Mouse (Mus musculus) liver, adult 2 months (tissue): ENCODE results near the gene Enc1. TPM values are rescaled to one million over a fixed set of nuclear protein-coding genes. Genes with fewer than 3 reads are reported as not detected.

Source experiments
- DNase-seq: peaks from one replicate; pipeline ENCODE4 v3.0.0-alpha.2; 2011; ENCODE audit warnings: low read depth, low spot score; ENCODE audit errors: extremely low read depth
- H3K27ac ChIP-seq: fragments of 200-500 bp; replicated peaks from 2 replicates; pipeline ENCODE4 v1.5.1; 2012; ENCODE audit warnings: low read depth, mild to moderate bottlenecking, control low read depth, inconsistent platforms, low read length; ENCODE audit not compliant: insufficient read depth
- H3K27me3 ChIP-seq: fragments of 200-500 bp; 2 replicates; pipeline ENCODE4 v1.6.1; 2012; ENCODE audit warnings: mild to moderate bottlenecking, moderate library complexity, low read length, inconsistent platforms; ENCODE audit not compliant: control insufficient read depth, insufficient read depth
- H3K36me3 ChIP-seq: fragments of 200-500 bp; 2 replicates; pipeline ENCODE4 v1.6.1; 2012; ENCODE audit warnings: low read length, inconsistent platforms; ENCODE audit not compliant: control insufficient read depth, insufficient read depth
- H3K4me1 ChIP-seq: fragments of 200-500 bp; 2 replicates; pipeline ENCODE4 v1.6.1; 2011; ENCODE audit warnings: low read length; ENCODE audit not compliant: control insufficient read depth, insufficient read depth
- H3K4me3 ChIP-seq: fragments of 200-500 bp; 2 replicates; pipeline ENCODE4 v1.5.1; 2011; ENCODE audit warnings: low read depth, mild to moderate bottlenecking, control low read depth, low read length, moderate library complexity; ENCODE audit not compliant: insufficient read depth
- H3K79me2 ChIP-seq: fragments of 200-500 bp; 2 replicates; pipeline ENCODE4 v1.6.1; 2012; ENCODE audit warnings: inconsistent platforms, mild to moderate bottlenecking, low read length, moderate library complexity; ENCODE audit not compliant: control insufficient read depth, insufficient read depth
- H3K9ac ChIP-seq: fragments of 200-500 bp; 2 replicates; pipeline ENCODE4 v1.6.1; 2012; ENCODE audit warnings: low read depth, mild to moderate bottlenecking, control low read depth, inconsistent platforms, low read length
- CTCF ChIP-seq: fragments of 200-500 bp; IDR thresholded peaks from 2 replicates; pipeline ENCODE4 v1.5.1; 2011; ENCODE audit warnings: low read depth, low read length, control low read depth
- POLR2A ChIP-seq: fragments of 200-500 bp; IDR thresholded peaks from 2 replicates; pipeline ENCODE4 v1.6.1; 2011; ENCODE audit warnings: low read length, control low read depth; ENCODE audit not compliant: insufficient read depth; ENCODE audit errors: extremely low read depth
- WGBS: fragments of 180-500 bp; shearing (Covaris S2); methylation state at CpG from one replicate; pipeline ENCODE4 v1.1.7; 2018; 5-methylcytosine and 5-hydroxymethylcytosine counted together
- polyA plus RNA-seq: library from polyadenylated mRNA; depleted of rRNA; stranded (reverse); fragments of >200 nt; gene quantifications from 2 replicates; pipeline ENCODE4 v1.2.3, GENCODE M21; 2012
- total RNA-seq: library from RNA; depleted of rRNA; stranded (reverse); fragments of >200 nt; gene quantifications from 2 replicates; pipeline ENCODE4 v1.2.3, GENCODE M21; 2014

Enc1 gene
- total and polyA plus RNA-seq, 2 experiments, result 1.3 to 2.6 TPM

DNA sequence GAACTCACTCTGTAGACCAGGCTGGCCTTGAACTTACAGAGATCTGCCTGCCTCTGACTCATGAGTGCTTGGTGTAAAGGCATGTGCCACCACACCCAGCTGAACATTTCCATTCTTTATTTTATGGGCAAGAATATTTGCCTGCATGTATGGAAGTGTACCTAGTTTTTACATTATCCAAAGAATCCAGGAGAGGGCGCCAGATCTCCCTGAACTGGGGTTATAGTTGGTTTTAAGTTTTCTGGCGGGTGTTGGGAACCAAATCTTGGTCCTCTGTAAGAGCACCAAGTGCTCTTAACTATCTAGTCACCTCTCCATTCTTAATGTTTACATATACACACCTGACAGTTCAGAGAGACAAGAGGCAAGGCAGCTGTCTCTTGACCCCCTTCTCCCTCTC is 7.8 kb upstream of the Enc1 start:
- H3K4me3 ChIP-seq, result no peak overlapping the region
- 85% methylated on average over 2 of the region's 2 CpGs for WGBS
- peaks cover 2% of the 10 kb centered on the region; the same call in 1 of the 2 replicates for H3K4me1 ChIP-seq

DNA sequence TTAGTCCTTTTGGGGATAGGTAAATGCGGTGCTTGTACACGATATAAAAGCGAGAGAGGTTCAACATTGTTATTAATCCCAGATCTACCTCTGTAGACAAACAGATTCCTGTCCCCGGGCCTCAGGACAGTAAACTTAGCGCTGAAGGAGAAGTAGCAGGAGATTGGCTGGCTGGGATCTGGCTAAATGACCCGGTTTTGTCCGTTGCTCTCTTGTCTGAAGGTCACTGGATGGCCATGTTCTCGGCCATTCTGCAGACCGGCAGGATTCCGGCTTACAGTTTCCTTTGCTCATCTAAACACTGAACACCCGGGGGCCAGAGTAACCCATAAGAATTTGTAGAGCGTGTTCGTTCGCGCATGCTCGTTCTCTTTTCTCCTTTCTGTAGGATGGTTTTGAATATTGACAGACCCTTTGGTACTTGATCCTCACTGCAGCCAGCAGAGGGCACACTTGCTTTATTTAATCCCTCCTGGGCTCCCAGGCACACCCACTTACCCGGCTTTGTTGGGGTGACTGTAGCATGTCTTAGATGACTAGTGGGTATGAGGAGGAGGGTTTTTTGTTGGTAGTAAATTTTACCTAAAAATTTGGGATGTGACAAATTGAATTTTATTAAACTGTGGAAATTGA is 6.0 kb upstream of the Enc1 start:
- WGBS, result 13% methylated on average over 17 of the region's 17 CpGs
- no peak overlapping the region for H3K9ac ChIP-seq
- TF ChIP-seq CTCF (peak; percentile 63), POLR2A (no peak)

More for the DNA sequence above, 7.8 kb upstream of the Enc1 start:
- TF ChIP-seq POLR2A (no peak), CTCF (no peak)
- no peak overlapping the region for H3K27ac ChIP-seq
- no peak for DNase-seq
- H3K79me2 ChIP-seq, result no peaks in the 10 kb centered on the region
- H3K27me3 ChIP-seq, result no peaks in the 10 kb centered on the region
- H3K9ac ChIP-seq, result no peak overlapping the region
- H3K36me3 ChIP-seq, result no peaks in the 10 kb centered on the region

DNA sequence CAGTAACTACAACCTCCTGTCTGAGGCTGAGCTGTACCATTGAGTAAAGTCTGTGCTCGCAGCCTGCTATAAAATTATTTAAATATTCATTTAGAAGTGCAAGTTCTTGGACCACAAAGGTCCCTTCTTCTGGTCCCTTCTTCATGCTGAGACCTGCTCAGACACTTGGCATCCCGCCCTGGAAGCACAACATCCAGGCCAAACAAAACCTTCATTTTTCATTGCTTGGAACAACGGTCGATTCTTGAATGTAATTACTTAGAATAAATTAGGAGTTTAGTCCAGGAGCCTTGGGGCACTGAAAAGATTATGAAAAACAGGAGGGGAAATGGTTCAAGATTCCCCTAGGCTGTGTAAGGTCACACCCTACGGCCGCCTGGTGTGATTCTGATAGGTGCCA is 5.0 kb upstream of the Enc1 start:
- TF ChIP-seq CTCF (no peak), POLR2A (no peak)
- 88% methylated on average over 6 of the region's 6 CpGs for WGBS
- no peak overlapping the region for H3K27ac ChIP-seq

More for the DNA sequence above, 6.0 kb upstream of the Enc1 start:
- Histone ChIP-seq H3K4me1 (peaks cover under 1% of the 10 kb centered on the region; the same call in 1 of the 2 replicates), H3K27me3 (no peaks in the 10 kb centered on the region), H3K27ac (no peak overlapping the region), H3K4me3 (no peak overlapping the region), H3K36me3 (no peaks in the 10 kb centered on the region), H3K79me2 (no peaks in the 10 kb centered on the region)
- DNase-seq, result peak; percentile 69

DNA sequence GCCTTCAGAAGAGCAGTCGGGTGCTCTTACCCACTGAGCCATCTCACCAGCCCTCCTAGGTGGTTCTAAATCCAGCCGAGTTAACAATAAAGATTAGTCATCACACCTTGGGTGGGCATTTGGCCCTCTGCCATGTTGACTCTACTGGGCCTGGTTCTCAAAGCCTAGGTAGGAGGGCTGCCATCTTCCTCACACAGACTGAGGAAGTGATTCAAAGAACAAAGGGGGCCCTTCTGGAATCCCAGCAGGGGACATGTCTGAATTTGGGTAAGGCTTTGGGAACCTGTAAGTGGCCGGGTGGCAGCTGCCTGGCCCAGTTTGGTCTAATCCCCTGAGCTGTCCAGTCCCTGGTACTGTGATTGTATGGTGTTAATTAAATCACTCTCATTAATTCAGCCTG is 3.2 kb upstream of the Enc1 start:
- no peak overlapping the region for H3K4me3 ChIP-seq
- H3K27me3 ChIP-seq, result no peaks in the 10 kb centered on the region
- H3K9ac ChIP-seq, result no peak overlapping the region
- H3K36me3 ChIP-seq, result no peaks in the 10 kb centered on the region
- no peak overlapping the region for H3K27ac ChIP-seq
- no peak for TF ChIP-seq CTCF
- TF ChIP-seq POLR2A, result no peak
- H3K79me2 ChIP-seq, result no peaks in the 10 kb centered on the region
- peaks cover 4% of the 10 kb centered on the region; the same call in 1 of the 2 replicates for H3K4me1 ChIP-seq
- 92% methylated on average over 3 of the region's 3 CpGs for WGBS
- DNase-seq, result no peak

More for the DNA sequence above, 5.0 kb upstream of the Enc1 start:
- no peak overlapping the region for H3K9ac ChIP-seq
- no peaks in the 10 kb centered on the region for H3K79me2 ChIP-seq
- H3K4me1 ChIP-seq, result no peaks in the 10 kb centered on the region
- no peaks in the 10 kb centered on the region for H3K27me3 ChIP-seq
- H3K36me3 ChIP-seq, result no peaks in the 10 kb centered on the region
- DNase-seq, result no peak
- H3K4me3 ChIP-seq, result no peak overlapping the region

DNA sequence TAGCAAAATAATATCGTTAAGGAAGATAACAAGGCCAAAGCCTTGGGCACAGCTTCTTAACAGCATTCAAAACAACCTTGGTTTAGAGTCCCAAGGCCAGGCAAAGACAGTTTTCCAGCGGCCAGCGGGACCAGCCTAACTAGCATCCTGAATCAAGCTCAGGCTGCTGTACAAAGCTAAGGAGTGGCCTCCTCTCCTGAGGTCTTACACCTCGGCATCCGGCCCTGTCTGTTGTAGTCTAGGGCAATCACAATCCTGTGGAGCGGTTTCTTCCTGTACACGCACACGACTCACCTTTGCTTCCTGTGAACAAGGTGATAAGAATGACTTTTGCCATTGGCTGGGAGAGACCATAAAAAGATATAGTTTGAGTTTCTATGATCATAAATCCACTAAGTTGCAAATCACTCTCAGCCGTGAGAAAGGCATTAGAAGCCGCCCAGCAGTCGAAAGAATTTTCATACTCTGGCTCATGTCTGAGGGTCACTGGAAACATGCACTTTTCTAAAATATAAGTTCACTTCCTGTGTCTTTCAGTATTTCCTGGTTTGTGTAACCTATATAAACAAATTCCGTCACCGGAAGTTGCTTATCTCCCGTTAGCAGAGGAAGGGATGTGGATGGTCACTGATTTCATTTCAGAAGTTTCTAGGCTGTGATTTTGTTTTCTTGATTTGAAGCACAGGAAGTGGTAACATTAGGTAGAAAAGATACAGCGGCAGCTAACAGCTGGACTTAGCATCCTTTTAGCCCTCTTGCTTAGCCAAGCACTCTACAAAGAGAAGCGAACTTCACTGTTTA is 2.5 kb upstream of the Enc1 start:
- Histone ChIP-seq H3K4me1 (peaks cover 4% of the 10 kb centered on the region; the same call in 1 of the 2 replicates), H3K79me2 (no peaks in the 10 kb centered on the region), H3K36me3 (no peaks in the 10 kb centered on the region), H3K27ac (no peak overlapping the region), H3K9ac (no peak overlapping the region), H3K4me3 (no peak overlapping the region), H3K27me3 (no peaks in the 10 kb centered on the region)
- 64% methylated on average over 16 of the region's 16 CpGs for WGBS
- no peak for DNase-seq
- TF ChIP-seq POLR2A (no peak), CTCF (no peak)
